Mouse (Mus musculus) CD8-positive naive resting alpha-beta T cell, adult 2 months (primary cell): ENCODE results near the gene Rpl11.

Experiments
- DNase-seq, 2 experiments: peaks; one replicate each; pipeline ENCODE4 v3.0.0; 2022; ENCODE audit warnings: low read depth in 2 of 2, low spot score in 2 of 2

The Rpl11 gene

GRCm38 (mm10) chr4:136028132-136028564, 25.1 kb downstream of the Rpl11 start:
- DNase-seq: peak; percentile 20 to 24

DNA sequence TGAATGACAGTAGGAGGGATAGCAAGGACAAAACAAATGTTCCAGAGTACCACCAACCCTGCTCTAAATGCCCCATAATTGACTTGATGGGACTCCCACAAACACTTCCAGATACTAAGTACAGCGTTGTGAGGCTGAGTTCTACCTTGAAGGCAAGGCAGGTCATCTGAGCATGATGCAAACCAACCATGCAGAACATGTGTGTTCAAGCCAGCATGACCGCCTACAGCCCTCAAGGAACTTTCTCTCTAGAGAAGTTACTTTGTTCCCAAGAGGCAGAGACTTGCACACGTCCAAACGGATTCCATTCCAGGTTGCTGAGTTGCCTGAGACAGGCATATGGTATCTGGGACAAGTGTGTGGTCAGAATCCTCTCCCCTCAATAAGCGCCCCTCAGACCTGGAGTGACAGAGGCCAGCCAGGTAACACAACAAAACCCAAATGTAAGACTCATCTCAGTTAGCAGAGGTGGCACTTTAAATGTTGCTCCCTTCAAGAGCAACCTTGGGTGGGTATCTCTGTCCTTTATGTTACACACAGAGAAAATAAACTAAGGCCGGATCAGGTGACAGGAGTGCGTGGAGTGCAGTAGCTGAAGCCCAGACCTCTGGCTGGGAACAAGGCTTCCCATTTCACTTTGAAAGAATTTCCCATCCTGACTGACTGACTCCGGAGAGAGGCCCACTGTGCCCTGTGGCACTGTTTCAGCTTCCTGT, 25.7 kb downstream of the Rpl11 start:
- DNase-seq: no peak

DNA sequence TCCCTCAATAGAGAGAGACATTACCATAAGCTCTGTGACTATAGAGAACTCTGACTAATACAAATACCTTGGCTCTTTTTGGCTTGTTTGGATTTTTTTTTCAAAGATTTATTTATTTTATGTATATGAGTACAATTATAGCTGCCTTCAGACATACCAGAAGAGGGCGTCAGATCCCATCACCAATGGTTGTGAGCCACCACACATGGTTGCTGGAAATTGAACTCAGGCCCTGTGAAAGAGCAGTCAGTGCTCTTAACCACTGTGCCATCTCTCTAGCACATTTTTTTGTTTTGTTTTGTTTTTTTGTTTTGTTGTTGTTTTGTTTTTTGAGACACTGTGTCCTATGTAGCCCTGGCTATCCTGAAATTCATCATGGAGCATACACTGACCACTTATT, 27.9 kb downstream of the Rpl11 start:
- no peak for DNase-seq

- no peak for DNase-seq
Observed at GRCm38 (mm10) chr4:136022924-136023323, 30.3 kb downstream of the Rpl11 start.

- peak; percentile 99 to 100 for DNase-seq
Observed at GRCm38 (mm10) chr4:136021549-136022047, 31.6 kb downstream of the Rpl11 start, which contains the start of gene Eloa. Gene Eloa, minus strand, starts transcription at chr4:136021763.

DNA sequence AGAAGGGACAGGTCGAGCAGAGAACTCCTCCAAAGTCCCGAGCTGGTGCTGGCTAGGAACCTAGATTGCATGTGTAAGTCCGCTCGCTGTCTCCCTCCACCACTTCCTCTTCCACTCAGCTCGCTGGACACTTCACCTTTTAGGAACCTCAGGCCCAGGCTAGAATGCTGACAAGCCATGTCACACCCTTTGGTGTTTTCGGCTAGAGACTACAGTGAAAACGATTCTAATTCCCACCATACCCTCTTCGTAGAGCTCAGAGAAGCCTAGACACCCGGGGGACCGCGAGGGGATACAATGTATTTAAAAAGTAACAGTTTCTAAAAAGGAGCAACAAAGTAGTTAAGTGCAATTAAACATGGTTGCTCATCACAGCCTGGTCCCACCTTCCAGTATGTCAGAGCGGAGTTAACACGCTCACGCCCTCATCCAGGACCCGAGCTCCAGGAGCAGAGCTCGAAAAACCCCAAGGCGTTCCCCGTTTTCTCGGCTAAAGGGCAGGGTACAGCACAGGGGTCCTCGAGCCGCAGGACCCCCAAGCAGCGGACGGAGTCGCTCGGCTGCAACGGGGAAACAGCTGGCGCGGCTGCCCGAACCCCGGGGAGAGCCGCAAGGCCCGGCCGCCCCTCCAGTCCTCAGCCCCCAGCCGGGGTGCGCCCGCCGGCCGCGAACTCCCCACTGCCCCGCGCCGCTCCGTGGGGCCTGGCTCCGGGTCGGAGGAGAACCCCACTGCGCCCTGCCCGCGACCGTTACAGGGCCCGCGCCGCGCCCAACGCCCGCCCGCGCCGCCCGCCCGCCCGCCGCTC, 32.3 kb downstream of the Rpl11 start:
- no peak for DNase-seq

DNA sequence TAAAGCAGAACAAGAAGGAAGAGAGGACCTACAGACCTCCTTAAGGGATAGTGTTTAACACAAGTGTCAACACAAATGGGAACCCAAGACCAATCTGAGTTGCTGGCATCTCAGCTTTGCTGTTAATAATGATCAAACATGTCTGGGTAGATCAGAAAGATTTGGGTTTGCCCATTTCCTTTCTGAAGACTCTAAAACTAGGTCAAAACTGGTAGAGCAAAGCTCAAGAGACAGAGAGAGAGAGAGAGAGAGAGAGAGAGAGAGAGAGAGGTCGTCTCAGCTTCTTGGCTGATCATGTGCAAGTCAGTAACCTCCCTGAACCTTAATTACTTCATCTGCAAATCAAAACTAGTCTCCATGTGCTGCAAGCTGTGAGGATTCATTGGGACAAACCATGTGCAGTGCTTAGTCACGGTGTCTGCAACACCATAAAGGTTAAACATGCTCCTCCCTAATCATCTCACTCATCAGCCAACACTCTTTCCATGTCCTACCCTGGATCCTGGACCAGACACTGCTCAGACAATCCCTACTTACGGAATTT, 37.1 kb downstream of the Rpl11 start:
- DNase-seq: no peak

GRCm38 (mm10) chr4:136010586-136010985, 42.6 kb downstream of the Rpl11 start:
- DNase-seq: no peak

GRCm38 (mm10) chr4:136008782-136009447, 44.3 kb downstream of the Rpl11 start:
- DNase-seq: no peak

DNA sequence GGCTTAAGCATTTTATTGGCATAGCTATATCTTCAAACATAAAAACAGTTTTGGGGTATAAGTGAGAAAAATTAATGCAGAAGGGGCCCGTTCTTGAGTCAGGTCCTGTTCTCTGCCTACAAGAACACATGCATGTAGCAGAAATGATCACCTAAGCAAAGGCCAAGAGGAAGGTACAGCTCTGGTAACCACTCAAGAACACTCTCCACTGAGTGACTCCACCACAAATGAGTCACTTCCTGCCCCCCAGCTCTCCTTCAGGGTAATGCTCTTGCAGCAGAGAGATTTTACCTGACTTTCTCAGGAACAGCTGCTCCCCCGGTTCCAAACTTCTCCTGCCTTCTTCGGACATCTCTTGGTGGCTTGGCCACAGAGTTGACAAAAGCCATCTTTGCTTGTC, 46.4 kb downstream of the Rpl11 start:
- DNase-seq: no peak

DNA sequence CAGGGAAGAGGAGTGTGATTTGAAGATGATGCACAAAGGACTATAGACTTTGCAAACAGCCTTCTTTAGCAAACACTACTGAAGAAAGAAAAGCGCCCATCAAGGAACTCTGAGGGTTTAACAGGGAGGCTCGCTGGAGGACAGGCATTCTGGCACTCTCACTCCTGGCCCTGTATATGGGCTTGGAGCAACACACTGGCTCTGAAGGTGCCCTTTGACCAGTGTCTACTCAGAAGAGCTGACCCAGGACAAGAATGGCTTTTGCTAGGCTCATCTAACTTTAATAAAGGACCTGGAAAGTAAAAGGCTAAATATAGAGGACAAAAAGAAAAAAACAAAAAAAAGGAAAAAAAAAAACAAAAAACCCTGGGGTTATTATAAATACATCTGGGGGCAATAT, 48.3 kb downstream of the Rpl11 start:
- DNase-seq: no peak

GRCm38 (mm10) chr4:136004107-136004675, 49.0 kb downstream of the Rpl11 start:
- DNase-seq: no peak

- DNase-seq: no peak
Observed at GRCm38 (mm10) chr4:135995118-135995517, 58.1 kb downstream of the Rpl11 start.

- no peak for DNase-seq
Observed at GRCm38 (mm10) chr4:135993941-135994340, 59.3 kb downstream of the Rpl11 start.

GRCm38 (mm10) chr4:135987714-135988113, 65.5 kb downstream of the Rpl11 start:
- no peak for DNase-seq

DNA sequence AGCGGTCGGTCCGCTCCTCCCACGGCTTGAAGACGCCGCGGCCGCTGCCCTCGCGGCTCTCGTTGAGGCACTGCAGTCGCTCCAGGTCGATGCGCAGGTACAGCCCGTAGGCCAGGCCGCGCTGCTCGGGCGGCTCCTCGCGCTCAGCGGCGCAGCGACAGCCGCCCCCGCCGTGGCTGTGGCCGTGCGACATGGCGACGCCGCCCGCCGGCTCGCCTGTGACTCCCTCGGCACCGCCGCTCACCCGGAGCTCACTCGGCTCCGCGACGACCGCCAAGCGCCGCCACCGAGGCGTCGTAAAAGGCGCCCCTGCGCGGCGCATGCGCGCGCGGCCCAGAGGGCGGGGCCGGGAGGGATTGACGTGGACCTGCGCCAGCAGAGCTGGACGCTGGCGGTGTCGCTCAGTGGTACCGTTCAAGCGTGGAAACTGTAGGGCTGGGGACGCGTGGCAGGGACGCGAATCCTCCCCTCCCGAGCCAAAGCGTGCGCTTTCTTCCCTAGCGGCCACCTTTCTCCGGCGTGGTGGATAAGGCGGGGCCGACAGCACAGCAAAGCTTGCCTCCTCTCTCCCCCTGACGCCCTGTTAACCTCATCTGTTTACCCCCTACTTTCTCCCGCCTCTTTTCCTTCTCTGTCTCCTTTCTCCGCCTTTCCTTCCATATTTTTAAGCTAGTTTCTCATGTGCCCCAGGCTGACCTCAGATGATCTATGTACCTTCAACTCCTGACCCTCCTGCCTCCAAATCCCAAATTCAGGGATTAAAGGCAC, 66.1 kb downstream of the Rpl11 start, which contains the start of gene Pithd1:
TSS of gene Pithd1 (minus strand) at position 322 of the 768 bp plus-strand sequence.
- DNase-seq: peak; percentile 91 to 93

DNA sequence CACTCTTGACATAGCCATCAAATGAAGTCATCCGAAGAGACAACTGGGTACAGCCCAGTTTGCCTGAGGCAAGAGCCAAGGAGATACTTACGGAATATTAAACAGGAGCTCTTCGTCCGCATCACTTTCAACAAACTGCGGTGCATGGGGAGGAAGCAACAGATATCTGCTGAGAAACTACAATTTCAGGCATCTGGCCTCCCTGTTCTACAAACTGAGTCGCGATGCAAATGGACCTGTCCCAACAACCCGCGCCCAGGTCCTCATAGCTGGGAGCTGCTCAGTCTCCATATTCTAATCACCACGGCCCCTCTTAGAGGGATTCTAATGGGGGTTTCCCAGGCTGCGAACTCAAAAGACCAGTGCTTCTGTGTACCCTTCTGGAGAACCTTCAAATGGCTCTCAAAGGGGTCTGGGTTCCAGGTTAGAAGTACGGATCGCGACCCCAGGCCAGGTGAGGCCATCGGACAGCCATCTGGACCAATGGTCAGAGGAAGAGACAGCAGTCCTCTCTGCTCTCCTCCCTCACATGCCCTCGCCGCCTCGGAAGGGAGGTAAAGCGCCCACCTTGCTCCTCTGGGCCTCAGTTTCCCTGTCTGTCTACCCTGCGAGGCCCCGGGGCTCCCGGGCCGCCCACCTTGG, 66.8 kb downstream of the Rpl11 start:
- no peak for DNase-seq

- DNase-seq: no peak
Observed at GRCm38 (mm10) chr4:135985769-135986168, 67.5 kb downstream of the Rpl11 start.

GRCm38 (mm10) chr4:135985193-135985592, 68.0 kb downstream of the Rpl11 start:
- no peak for DNase-seq

- DNase-seq: no peak
Observed at GRCm38 (mm10) chr4:135984556-135984955, 68.7 kb downstream of the Rpl11 start.
